Mouse (Mus musculus) C2C12 (cell line): ENCODE measurements around the gene Prtg. TPM values are rescaled to one million over a fixed set of nuclear protein-coding genes. Genes with fewer than 3 reads are reported as not detected.

ENCODE experiments used
- H3K27me3 ChIP-seq: one replicate; pipeline ENCODE4 v1.6.1; 2011; ENCODE audit not compliant: control insufficient read depth, insufficient read depth, insufficient read length
- H3K36me3 ChIP-seq: one replicate; pipeline ENCODE4 v1.6.1; 2011; ENCODE audit not compliant: control insufficient read depth, insufficient read depth
- H3K4me3 ChIP-seq: one replicate; pipeline ENCODE4 v1.5.1; 2011; ENCODE audit warnings: mild to moderate bottlenecking, control low read depth; ENCODE audit not compliant: poor library complexity, insufficient read depth, severe bottlenecking
- H3K79me2 ChIP-seq: one replicate; pipeline ENCODE4 v1.6.1; 2011; ENCODE audit not compliant: control insufficient read depth, insufficient read depth
- H3K79me3 ChIP-seq: one replicate; pipeline ENCODE4 v1.6.1; 2011; ENCODE audit warnings: low read depth, control low read depth
- H3ac ChIP-seq: one replicate; pipeline ENCODE3; 2011; ENCODE audit warnings: low read depth; ENCODE audit not compliant: control insufficient read depth, insufficient read length
- CEBPB ChIP-seq: IDR thresholded peaks from one replicate; pipeline ENCODE4 v1.6.1; 2011; ENCODE audit warnings: low read depth, mild to moderate bottlenecking, control low read depth, moderate library complexity
- CTCF ChIP-seq: IDR thresholded peaks from one replicate; pipeline ENCODE4 v1.5.1; 2011; ENCODE audit not compliant: control insufficient read depth, insufficient read depth, insufficient read length
- FOSL1 ChIP-seq: IDR thresholded peaks from one replicate; pipeline ENCODE4 v1.8.0; 2011; ENCODE audit warnings: mild to moderate bottlenecking, low read length; ENCODE audit not compliant: poor library complexity, insufficient read depth, severe bottlenecking
- MAX ChIP-seq: IDR thresholded peaks from one replicate; pipeline ENCODE4 v1.6.1; 2011; ENCODE audit warnings: mild to moderate bottlenecking, control low read depth
- MYOD1 ChIP-seq: IDR thresholded peaks from one replicate; pipeline ENCODE4 v1.6.1; 2011; ENCODE audit warnings: low read depth; ENCODE audit not compliant: control insufficient read depth, insufficient read length
- MYOG ChIP-seq: IDR thresholded peaks from one replicate; pipeline ENCODE4 v1.6.1; 2011; ENCODE audit not compliant: control insufficient read depth, insufficient read length; ENCODE audit errors: extremely low read depth
- USF1 ChIP-seq: IDR thresholded peaks from one replicate; pipeline ENCODE4 v1.6.1; 2011; ENCODE audit warnings: low read depth, mild to moderate bottlenecking, control low read depth, moderate library complexity
- polyA plus RNA-seq: library from polyadenylated mRNA; unstranded; fragments of >200 nt; fragmentation: generic; extraction: Trizol; gene quantifications from one replicate; pipeline ENCODE4 v1.2.1, GENCODE M21; 2012; ENCODE audit warnings: missing spikeins

Gene Prtg
- polyA plus RNA-seq, 1 experiment: 0.59 TPM

- no peak overlapping the region for H3ac ChIP-seq
- H3K4me3 ChIP-seq: no peak overlapping the region
- H3K27me3 ChIP-seq: peaks cover 9% of the 10 kb centered on the region
- H3K79me2 ChIP-seq: no peaks in the 10 kb centered on the region
- TF ChIP-seq CEBPB (no peak), USF1 (no peak), MAX (no peak), MYOG (no peak), CTCF (no peak)
- H3K36me3 ChIP-seq: no peaks in the 10 kb centered on the region
- no peaks in the 10 kb centered on the region for H3K79me3 ChIP-seq
Measured at GRCm38 (mm10) chr9:72961346-72961745, 154.7 kb downstream of the Prtg start.

- no peak overlapping the region for H3ac ChIP-seq
- no peaks in the 10 kb centered on the region for H3K79me2 ChIP-seq
- TF ChIP-seq USF1 (no peak), FOSL1 (no peak), MYOG (no peak), CTCF (no peak), CEBPB (no peak), MYOD1 (no peak), MAX (no peak)
- no peaks in the 10 kb centered on the region for H3K36me3 ChIP-seq
- H3K27me3 ChIP-seq: peaks cover 9% of the 10 kb centered on the region
- no peak overlapping the region for H3K4me3 ChIP-seq
- H3K79me3 ChIP-seq: no peaks in the 10 kb centered on the region
Measured at GRCm38 (mm10) chr9:72961959-72962358, 155.3 kb downstream of the Prtg start.

Other genes starting within 250 kb of the Prtg start
- 215 TPM for gene Nedd4, start 144.5 kb upstream of the Prtg start, polyA plus RNA-seq
- 0.04 TPM for gene Pygo1, start 118.8 kb downstream of the Prtg start, polyA plus RNA-seq
- 0.02 TPM for gene Dyx1c1, start 151.9 kb downstream of the Prtg start, polyA plus RNA-seq
- not detected for gene Gm44503, start 152.0 kb downstream of the Prtg start, polyA plus RNA-seq
- gene Ccpg1os, start 178.5 kb downstream of the Prtg start, polyA plus RNA-seq: 1.8 TPM
- gene Ccpg1, start 178.6 kb downstream of the Prtg start, polyA plus RNA-seq: 3.5 TPM
- 5.9 TPM for gene Pigb, start 233.5 kb downstream of the Prtg start, polyA plus RNA-seq
- gene Rab27a, start 238.0 kb downstream of the Prtg start, polyA plus RNA-seq: 0.06 TPM